Mouse (Mus musculus) forebrain, embryonic 11.5 days (tissue): Measurements from ENCODE around the gene Smyd3. TPM values are rescaled to one million over a fixed set of nuclear protein-coding genes. Genes with fewer than 3 reads are reported as not detected.
A peak's percentile ranks its signal among the peaks of the same experiment; 100 is the strongest.

Source experiments
- ATAC-seq: fragments of 200-750 bp; cut with Nextera tagmentation; replicated peaks from 2 replicates; pipeline ENCODE4 v1.8.0; 2017; ENCODE audit warnings: moderate TSS enrichment; ENCODE audit not compliant: low FRiP score
- DNase-seq: peaks from one replicate; pipeline ENCODE4 v3.0.0-alpha.2; 2017; ENCODE audit warnings: low spot score
- H3K27ac ChIP-seq: fragments of 300-500 bp; sonication (generic); 2 replicates; pipeline ENCODE4 v1.5.1; 2014; ENCODE audit warnings: low read depth, low read length
- H3K27me3 ChIP-seq: fragments of 300-500 bp; sonication (generic); 2 replicates; pipeline ENCODE4 v1.6.1; 2014; ENCODE audit warnings: mild to moderate bottlenecking, low read length, mixed read lengths; ENCODE audit not compliant: control insufficient read depth, insufficient read depth
- H3K36me3 ChIP-seq: fragments of 300-500 bp; sonication (generic); 2 replicates; pipeline ENCODE4 v1.6.1; 2014; ENCODE audit warnings: mild to moderate bottlenecking, low read length, moderate library complexity, mixed read lengths; ENCODE audit not compliant: control insufficient read depth, insufficient read depth
- H3K4me1 ChIP-seq: fragments of 300-500 bp; sonication (generic); replicated peaks from 2 replicates; pipeline ENCODE4 v1.6.1; 2014; ENCODE audit warnings: low read length, mixed read lengths; ENCODE audit not compliant: control insufficient read depth, insufficient read depth
- H3K4me2 ChIP-seq: fragments of 300-500 bp; sonication (generic); 2 replicates; pipeline ENCODE4 v1.6.1; 2014; ENCODE audit warnings: low read depth, mild to moderate bottlenecking, low read length, moderate library complexity, mixed read lengths; ENCODE audit not compliant: severe bottlenecking
- H3K4me3 ChIP-seq: fragments of 300-500 bp; sonication (generic); 2 replicates; pipeline ENCODE4 v1.5.1; 2014; ENCODE audit warnings: low read depth, low read length
- H3K9ac ChIP-seq: fragments of 300-500 bp; sonication (generic); 2 replicates; pipeline ENCODE4 v1.6.1; 2014; ENCODE audit warnings: low read length
- H3K9me3 ChIP-seq: fragments of 300-500 bp; sonication (generic); 2 replicates; pipeline ENCODE4 v1.6.1; 2016; ENCODE audit warnings: low read length, mixed read lengths; ENCODE audit not compliant: control insufficient read depth
- WGBS: fragments of 180-500 bp; shearing (Covaris S2); extraction: QIAGEN DNeasy Blood & Tissue Kit; methylation state at CpG from one replicate; pipeline ENCODE4 v1.1.7; 2014; 5-methylcytosine and 5-hydroxymethylcytosine counted together
- polyA plus RNA-seq: library from polyadenylated mRNA; unstranded; fragments of >200 nt; fragmentation: Nextera tagmentation; extraction: Ambion mirVana; gene quantifications from 2 replicates; pipeline ENCODE4 v1.2.1, GENCODE M21; 2014

Gene Smyd3
- polyA plus RNA-seq, 1 experiment from 2014 or later: 14.1 TPM

GRCm38 (mm10) chr1:179064601-179065293, 453.1 kb downstream of the Smyd3 start:
- no peak overlapping the region for H3K27ac ChIP-seq
- ATAC-seq: no peak
- H3K27me3 ChIP-seq: no peaks in the 10 kb centered on the region
- H3K4me3 ChIP-seq: no peak overlapping the region
- no peak overlapping the region for H3K9ac ChIP-seq
- H3K9me3 ChIP-seq: no peaks in the 10 kb centered on the region
- peaks cover 10% of the 10 kb centered on the region for H3K4me1 ChIP-seq
- no peak overlapping the region for H3K4me2 ChIP-seq
- peak; percentile 48 for DNase-seq
- H3K36me3 ChIP-seq: no peaks in the 10 kb centered on the region
- WGBS: 87% methylated on average over 14 of the region's 14 CpGs

- Histone ChIP-seq H3K36me3 (no peaks in the 10 kb centered on the region), H3K4me2 (no peak overlapping the region), H3K27me3 (no peaks in the 10 kb centered on the region), H3K4me1 (peaks cover 10% of the 10 kb centered on the region), H3K9me3 (no peaks in the 10 kb centered on the region), H3K4me3 (no peak overlapping the region), H3K9ac (no peak overlapping the region), H3K27ac (no peak overlapping the region)
- DNase-seq (peak; percentile 57), ATAC-seq (0 out of 2 replicates have a peak, but pooled peaks have one; percentile 12)
- 49% methylated on average over 9 of the region's 9 CpGs for WGBS
These were observed 456.1 kb downstream of the Smyd3 start for GRCm38 (mm10) chr1:179061759-179062168.

GRCm38 (mm10) chr1:179061053-179061452, 456.8 kb downstream of the Smyd3 start:
- Histone ChIP-seq H3K27me3 (no peaks in the 10 kb centered on the region), H3K4me3 (no peak overlapping the region), H3K27ac (no peak overlapping the region), H3K4me2 (no peak overlapping the region), H3K9ac (no peak overlapping the region), H3K4me1 (peaks cover 10% of the 10 kb centered on the region), H3K9me3 (no peaks in the 10 kb centered on the region), H3K36me3 (no peaks in the 10 kb centered on the region)
- DNase-seq (peak; percentile 44), ATAC-seq (no peak)
- 82% methylated on average over 4 of the region's 4 CpGs for WGBS

- H3K4me1 ChIP-seq: peaks cover 10% of the 10 kb centered on the region
- DNase-seq (peak; percentile 48), ATAC-seq (peak; percentile 61; the same call in 1 of the 2 replicates)
- no peaks in the 10 kb centered on the region for H3K9me3 ChIP-seq
- H3K4me3 ChIP-seq: no peak overlapping the region
- H3K27me3 ChIP-seq: no peaks in the 10 kb centered on the region
- 54% methylated on average over 18 of the region's 18 CpGs for WGBS
- H3K27ac ChIP-seq: no peak overlapping the region
- no peak overlapping the region for H3K4me2 ChIP-seq
- H3K9ac ChIP-seq: no peak overlapping the region
- no peaks in the 10 kb centered on the region for H3K36me3 ChIP-seq
These were observed 457.5 kb downstream of the Smyd3 start for GRCm38 (mm10) chr1:179060113-179060955.

- H3K36me3 ChIP-seq: no peaks in the 10 kb centered on the region
- peaks cover 8% of the 10 kb centered on the region; the same call in 1 of the 2 replicates for H3K4me1 ChIP-seq
- 83% methylated on average over 15 of the region's 15 CpGs for WGBS
- no peak overlapping the region for H3K9ac ChIP-seq
- H3K9me3 ChIP-seq: no peaks in the 10 kb centered on the region
- DNase-seq (peak; percentile 44), ATAC-seq (no peak)
- H3K27me3 ChIP-seq: no peaks in the 10 kb centered on the region
- no peak overlapping the region for H3K4me2 ChIP-seq
- H3K27ac ChIP-seq: no peak overlapping the region
- no peak overlapping the region for H3K4me3 ChIP-seq
These were observed 458.3 kb downstream of the Smyd3 start for GRCm38 (mm10) chr1:179059286-179060112.

- H3K9ac ChIP-seq: no peak overlapping the region
- peak; percentile 45 for DNase-seq
- H3K27me3 ChIP-seq: no peaks in the 10 kb centered on the region
- 81% methylated on average over 4 of the region's 4 CpGs for WGBS
- no peak overlapping the region for H3K27ac ChIP-seq
- ATAC-seq: no peak
- no peaks in the 10 kb centered on the region for H3K9me3 ChIP-seq
- no peaks in the 10 kb centered on the region for H3K36me3 ChIP-seq
- no peak overlapping the region for H3K4me2 ChIP-seq
- peaks cover 8% of the 10 kb centered on the region; the same call in 1 of the 2 replicates for H3K4me1 ChIP-seq
- no peak overlapping the region for H3K4me3 ChIP-seq
These were observed 459.2 kb downstream of the Smyd3 start for GRCm38 (mm10) chr1:179058675-179059074.

GRCm38 (mm10) chr1:179055760-179056159, 462.1 kb downstream of the Smyd3 start:
- H3K4me2 ChIP-seq: no peak overlapping the region
- ATAC-seq: no peak
- H3K27me3 ChIP-seq: no peaks in the 10 kb centered on the region
- no peaks in the 10 kb centered on the region for H3K36me3 ChIP-seq
- H3K4me3 ChIP-seq: no peak overlapping the region
- H3K9ac ChIP-seq: no peak overlapping the region
- no peak overlapping the region for H3K27ac ChIP-seq
- DNase-seq: peak; percentile 37
- 83% methylated on average over 3 of the region's 3 CpGs for WGBS
- H3K4me1 ChIP-seq: 0 out of 2 replicates have a peak, but pooled peaks cover 2% of the 10 kb centered on the region
- H3K9me3 ChIP-seq: no peaks in the 10 kb centered on the region

GRCm38 (mm10) chr1:179054385-179055116, 463.3 kb downstream of the Smyd3 start:
- Histone ChIP-seq H3K4me2 (no peak overlapping the region), H3K36me3 (no peaks in the 10 kb centered on the region), H3K4me3 (no peak overlapping the region), H3K4me1 (no peaks in the 10 kb centered on the region), H3K27me3 (no peaks in the 10 kb centered on the region), H3K9ac (no peak overlapping the region), H3K27ac (no peak overlapping the region), H3K9me3 (no peaks in the 10 kb centered on the region)
- ATAC-seq (no peak), DNase-seq (peak; percentile 43)
- 83% methylated on average over 7 of the region's 7 CpGs for WGBS
